Mouse (Mus musculus) neural tube, embryonic 11.5 days (tissue): ENCODE results near the gene Uqcrc2. TPM values are rescaled to one million over a fixed set of nuclear protein-coding genes. Genes with fewer than 3 reads are reported as not detected.

Source experiments
- ATAC-seq: fragments of 200-750 bp; cut with Nextera tagmentation; 2 replicates; pipeline ENCODE4 v1.8.0; 2017; ENCODE audit warnings: moderate number of reproducible peaks, mild to moderate bottlenecking, moderate TSS enrichment, moderate library complexity; ENCODE audit not compliant: insufficient read depth, low FRiP score, low TSS enrichment
- DNase-seq: peaks from one replicate; pipeline ENCODE4 v3.0.0-alpha.2; 2015; ENCODE audit warnings: low spot score
- H3K27ac ChIP-seq: fragments of 300-500 bp; sonication (generic); 2 replicates; pipeline ENCODE4 v1.5.1; 2014; ENCODE audit warnings: low read depth, mild to moderate bottlenecking, low read length
- H3K27me3 ChIP-seq: fragments of 300-500 bp; sonication (generic); 2 replicates; pipeline ENCODE4 v1.6.1; 2014; ENCODE audit warnings: mild to moderate bottlenecking, low read length, mixed read lengths; ENCODE audit not compliant: control insufficient read depth, insufficient read depth
- H3K36me3 ChIP-seq: fragments of 300-500 bp; sonication (generic); 2 replicates; pipeline ENCODE4 v1.6.1; 2014; ENCODE audit warnings: mild to moderate bottlenecking, low read length, moderate library complexity, mixed read lengths; ENCODE audit not compliant: control insufficient read depth, insufficient read depth
- H3K4me1 ChIP-seq: fragments of 300-500 bp; sonication (generic); 2 replicates; pipeline ENCODE4 v1.6.1; 2014; ENCODE audit warnings: low read length, mixed read lengths; ENCODE audit not compliant: control insufficient read depth, insufficient read depth
- H3K4me2 ChIP-seq: fragments of 300-500 bp; sonication (generic); 2 replicates; pipeline ENCODE4 v1.6.1; 2014; ENCODE audit warnings: low read depth, mild to moderate bottlenecking, moderate library complexity
- H3K4me3 ChIP-seq: fragments of 300-500 bp; sonication (generic); 2 replicates; pipeline ENCODE4 v1.5.1; 2014; ENCODE audit warnings: low read depth, low read length
- H3K9ac ChIP-seq: fragments of 300-500 bp; sonication (generic); 2 replicates; pipeline ENCODE4 v1.6.1; 2014; ENCODE audit warnings: mild to moderate bottlenecking, low read length
- H3K9me3 ChIP-seq: fragments of 300-500 bp; sonication (generic); 2 replicates; pipeline ENCODE4 v1.6.1; 2016; ENCODE audit warnings: low read length; ENCODE audit not compliant: control insufficient read depth
- WGBS: fragments of 180-500 bp; shearing (Covaris S2); extraction: QIAGEN DNeasy Blood & Tissue Kit; methylation state at CpG from one replicate; pipeline ENCODE4 v1.1.7; 2014; 5-methylcytosine and 5-hydroxymethylcytosine counted together
- polyA plus RNA-seq: library from polyadenylated mRNA; unstranded; fragments of >200 nt; fragmentation: Nextera tagmentation; extraction: Ambion mirVana; gene quantifications from 2 replicates; pipeline ENCODE4 v1.2.1, GENCODE M21; 2014

Uqcrc2 gene
- polyA plus RNA-seq, 1 experiment from 2014 or later = 197 TPM

DNA sequence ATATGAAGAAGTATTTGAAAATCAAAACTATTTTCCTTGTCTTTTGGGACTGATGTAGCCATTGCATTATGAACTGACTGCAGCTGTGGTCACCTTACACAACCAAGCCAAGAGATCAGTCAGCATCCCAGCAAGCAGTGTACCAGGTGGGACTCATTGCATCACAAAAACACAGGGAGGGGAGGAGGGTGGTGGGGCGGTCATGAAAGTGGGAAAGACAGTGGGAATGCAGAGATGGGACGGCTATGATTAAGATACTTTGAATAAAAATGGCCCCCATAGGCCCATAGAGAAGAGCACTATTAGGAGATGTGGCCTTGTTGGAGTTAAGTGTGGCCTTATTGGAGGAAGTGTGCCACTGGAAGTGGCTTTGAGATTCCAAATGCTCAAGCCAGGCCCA lies 61.4 kb downstream of the Uqcrc2 start:
- H3K9me3 ChIP-seq = no peaks in the 10 kb centered on the region
- H3K9ac ChIP-seq = no peak overlapping the region
- H3K4me2 ChIP-seq = no peak overlapping the region
- H3K36me3 ChIP-seq = no peaks in the 10 kb centered on the region; the same call in 1 of the 2 replicates
- H3K4me3 ChIP-seq = no peak overlapping the region
- H3K27ac ChIP-seq = no peak overlapping the region
- WGBS = 80% methylated on average over 2 of the region's 2 CpGs
- DNase-seq (no peak), ATAC-seq (no peak)
- H3K4me1 ChIP-seq = no peaks in the 10 kb centered on the region
- no peaks in the 10 kb centered on the region for H3K27me3 ChIP-seq

DNA sequence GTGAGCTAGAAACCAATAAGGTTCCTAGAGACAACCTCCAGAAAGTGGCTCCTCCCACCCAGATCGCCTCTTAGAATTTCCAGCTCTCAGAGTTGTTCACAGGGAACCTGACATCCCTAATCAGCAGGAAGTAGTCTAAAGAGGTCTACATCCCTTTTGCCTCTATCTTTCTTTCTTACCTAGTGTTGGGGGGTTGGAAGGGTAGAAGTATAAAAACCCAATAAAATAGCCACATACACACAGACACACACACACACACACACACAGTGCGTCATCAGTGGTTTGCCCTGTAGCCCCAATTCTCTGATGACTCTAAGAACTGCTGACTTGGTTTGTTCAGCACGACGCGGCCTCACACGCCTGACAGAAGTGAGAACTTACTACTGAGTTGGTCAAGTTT lies 64.6 kb downstream of the Uqcrc2 start:
- no peak overlapping the region for H3K4me2 ChIP-seq
- no peaks in the 10 kb centered on the region for H3K9me3 ChIP-seq
- no peaks in the 10 kb centered on the region for H3K27me3 ChIP-seq
- no peaks in the 10 kb centered on the region; the same call in 1 of the 2 replicates for H3K36me3 ChIP-seq
- H3K9ac ChIP-seq = no peak overlapping the region
- ATAC-seq (no peak), DNase-seq (no peak)
- H3K4me1 ChIP-seq = no peaks in the 10 kb centered on the region
- H3K4me3 ChIP-seq = no peak overlapping the region
- 94% methylated on average over 6 of the region's 6 CpGs for WGBS
- no peak overlapping the region for H3K27ac ChIP-seq

DNA sequence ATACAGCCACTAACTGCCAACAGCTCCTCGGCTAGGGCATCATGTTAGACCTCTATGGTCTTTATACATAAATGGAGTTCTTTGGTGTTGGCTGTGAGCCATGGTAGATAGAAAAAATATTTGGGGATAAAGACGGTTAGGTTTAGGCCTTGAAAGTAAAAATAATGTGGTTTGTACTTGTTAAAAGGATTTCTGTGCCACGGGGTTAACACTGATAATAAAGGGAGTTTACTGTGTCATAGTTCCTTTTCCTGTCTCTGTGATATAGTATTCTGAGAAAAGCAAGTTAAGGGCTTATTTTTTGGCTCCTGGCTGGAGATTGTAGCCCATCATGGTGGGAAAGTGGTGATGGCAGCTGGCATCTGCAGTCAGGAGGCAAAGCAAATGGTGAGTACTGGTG lies 68.9 kb downstream of the Uqcrc2 start:
- Histone ChIP-seq H3K9ac (no peak overlapping the region), H3K4me3 (no peak overlapping the region), H3K4me2 (no peak overlapping the region), H3K4me1 (no peaks in the 10 kb centered on the region), H3K9me3 (no peaks in the 10 kb centered on the region), H3K36me3 (no peaks in the 10 kb centered on the region), H3K27ac (no peak overlapping the region), H3K27me3 (no peaks in the 10 kb centered on the region)
- 92% methylated on average over 3 of the region's 3 CpGs for WGBS
- no peak for DNase-seq
- no peak for ATAC-seq

Other genes with a start within 250 kb of the Uqcrc2 start
- not detected in 2 replicates for gene Abca16, start 225.5 kb upstream of the Uqcrc2 start, polyA plus RNA-seq
- 0.44 TPM in 1 of 2 replicates, not detected in the other for gene Pdzd9, start 35.2 kb downstream of the Uqcrc2 start, polyA plus RNA-seq
- 12.2 and 13.3 TPM in 2 replicates for gene Mosmo, start 42.4 kb downstream of the Uqcrc2 start, polyA plus RNA-seq
- 0.23 and 0.64 TPM in 2 replicates for gene Vwa3a, start 104.1 kb downstream of the Uqcrc2 start, polyA plus RNA-seq
- not detected in 2 replicates for gene Gm5737, start 177.2 kb downstream of the Uqcrc2 start, polyA plus RNA-seq
- gene Eef2k, start 207.7 kb downstream of the Uqcrc2 start, polyA plus RNA-seq = 9.2 and 10.3 TPM in 2 replicates